Mouse (Mus musculus): ENCODE measurements around the gene Chn1. TPM values are rescaled to one million over a fixed set of nuclear protein-coding genes. Genes with fewer than 3 reads are reported as not detected.

Gene Chn1
- polyA plus RNA-seq, 1 experiment, result 3.1 TPM

GRCm38 (mm10) chr2:73587109-73587506 is 188.0 kb downstream of the Chn1 start:
- no peak for TF ChIP-seq CTCF (IDR thresholded peaks at IDR 0.05; ENCODE audit: borderline replicate concordance, control insufficient read depth, extremely low read depth, insufficient read depth, low read length, poor library complexity)
- TF ChIP-seq POLR2A (IDR thresholded peaks at IDR 0.05; ENCODE audit: control insufficient read depth, extremely low read depth, insufficient read depth, low read length, poor library complexity), result no peak
- no peaks in the 10 kb centered on the region; the same call in 1 of the 2 replicates for H3K27me3 ChIP-seq (ENCODE audit: control insufficient read depth, insufficient read depth, low read length)
- WGBS, result 81% methylated on average over 4 of the region's 4 CpGs
- no peak overlapping the region for H3K27ac ChIP-seq (ENCODE audit: control insufficient read depth, insufficient read depth, low read length)
- no peak for DNase-seq
- H3K36me3 ChIP-seq (ENCODE audit: control insufficient read depth, insufficient read depth, low read length), result no peaks in the 10 kb centered on the region
- no peak overlapping the region for H3K4me3 ChIP-seq (ENCODE audit: control insufficient read depth, insufficient read depth, low read length)
- no peaks in the 10 kb centered on the region for H3K4me1 ChIP-seq (replicated peaks; ENCODE audit: control insufficient read depth, insufficient read depth, low read length)

DNA sequence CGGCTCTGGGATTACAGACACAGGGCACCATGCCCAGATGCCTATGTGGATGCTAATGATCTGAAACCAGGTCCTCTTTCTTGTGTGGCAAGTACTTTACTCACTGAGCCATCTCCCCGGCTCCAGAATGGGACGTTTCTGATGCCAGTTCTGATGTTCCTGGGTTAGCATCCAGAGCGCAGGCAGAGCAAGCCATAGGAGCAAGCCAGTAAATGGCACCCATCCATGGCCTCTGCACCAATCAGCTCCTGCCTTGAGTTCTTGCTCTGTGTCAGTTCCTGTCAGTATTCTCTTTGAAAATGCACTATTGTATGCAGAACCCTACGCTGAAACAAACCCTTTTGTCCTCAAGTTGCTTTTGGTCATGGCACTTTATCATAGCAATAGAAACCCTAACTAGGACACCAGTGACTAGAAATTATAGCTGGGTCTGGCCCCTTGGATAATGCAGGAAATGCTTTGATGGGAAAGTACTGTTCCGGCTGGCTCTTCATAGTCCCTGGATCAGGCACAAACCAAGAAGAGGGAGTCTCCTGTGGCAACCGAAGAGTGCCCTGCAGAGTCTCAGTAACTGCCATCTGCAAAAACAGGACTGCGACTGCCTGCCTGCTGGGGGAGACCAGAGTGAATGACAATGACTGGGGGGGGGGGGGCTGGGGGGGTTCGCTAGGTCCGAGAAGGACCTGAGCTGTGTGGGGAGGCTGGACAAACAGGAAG is 188.6 kb downstream of the Chn1 start:
- Histone ChIP-seq H3K27ac (ENCODE audit: control insufficient read depth, insufficient read depth, low read length) (no peak overlapping the region), H3K4me3 (ENCODE audit: control insufficient read depth, insufficient read depth, low read length) (no peak overlapping the region), H3K4me1 (replicated peaks; ENCODE audit: control insufficient read depth, insufficient read depth, low read length) (no peaks in the 10 kb centered on the region), H3K27me3 (ENCODE audit: control insufficient read depth, insufficient read depth, low read length) (no peaks in the 10 kb centered on the region; the same call in 1 of the 2 replicates), H3K36me3 (ENCODE audit: control insufficient read depth, insufficient read depth, low read length) (no peaks in the 10 kb centered on the region)
- TF ChIP-seq POLR2A (IDR thresholded peaks at IDR 0.05; ENCODE audit: control insufficient read depth, extremely low read depth, insufficient read depth, low read length, poor library complexity) (no peak), CTCF (IDR thresholded peaks at IDR 0.05; ENCODE audit: borderline replicate concordance, control insufficient read depth, extremely low read depth, insufficient read depth, low read length, poor library complexity) (no peak)
- WGBS, result 78% methylated on average over 10 of the region's 10 CpGs
- no peak for DNase-seq

DNA sequence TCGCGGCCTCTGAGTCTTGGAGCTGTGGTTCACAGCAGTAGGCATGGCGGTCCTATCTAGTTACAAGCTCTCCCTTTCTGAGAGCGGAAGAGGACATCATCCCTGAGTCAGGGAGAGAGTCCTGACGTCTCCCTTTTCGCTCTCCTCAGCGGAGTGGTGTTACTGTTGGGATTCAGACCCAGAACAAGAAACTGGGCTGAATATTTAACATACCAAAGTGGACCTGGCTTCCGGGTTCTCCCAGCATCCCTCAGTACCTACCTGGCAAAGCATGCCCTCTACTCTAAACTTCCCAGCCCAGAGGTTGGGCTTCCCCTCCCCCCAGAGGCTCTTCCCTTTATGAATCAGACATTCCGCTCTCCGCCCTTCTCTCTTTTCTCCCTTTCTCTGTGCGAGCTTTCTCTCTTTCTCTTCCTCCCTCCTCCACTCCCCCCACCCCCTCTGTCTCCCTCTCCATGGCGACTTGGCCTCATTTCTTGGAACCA is 189.8 kb downstream of the Chn1 start:
- no peak overlapping the region for H3K27ac ChIP-seq (ENCODE audit: control insufficient read depth, insufficient read depth, low read length)
- no peak for DNase-seq

DNA sequence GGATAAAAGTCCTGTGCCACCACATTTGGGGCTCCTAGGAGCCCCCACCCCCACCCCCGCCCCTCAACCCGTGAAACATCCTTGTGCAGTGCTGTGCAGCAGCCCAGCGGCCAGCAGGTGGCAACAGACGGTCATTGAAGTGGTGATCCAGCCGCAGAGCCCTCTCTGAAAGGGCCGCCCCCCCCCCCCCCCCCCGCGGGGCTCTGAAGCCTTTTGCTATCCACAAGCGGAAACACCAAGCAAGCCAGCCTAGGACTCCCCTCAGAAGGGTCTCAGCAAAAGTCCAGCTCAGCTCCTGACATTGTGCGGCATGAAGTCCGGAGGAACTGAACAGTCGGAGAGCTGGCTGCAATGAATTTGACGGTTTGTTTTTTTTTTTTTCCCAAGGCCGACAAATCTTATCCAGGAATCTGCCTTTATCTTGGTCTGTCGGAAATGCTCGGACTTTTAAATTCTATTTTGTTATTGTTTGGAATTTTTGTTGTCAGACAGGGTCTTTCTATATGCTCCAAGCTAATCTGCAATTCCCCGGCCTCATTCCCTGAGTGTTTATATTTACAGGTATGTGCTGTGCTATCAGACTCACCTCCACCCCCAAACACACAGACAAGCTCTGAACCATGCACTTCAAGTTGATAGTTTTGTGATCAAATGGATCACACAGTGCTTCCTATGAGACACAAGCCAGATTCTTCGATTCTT is 190.3 kb downstream of the Chn1 start:
- H3K4me1 ChIP-seq (replicated peaks; ENCODE audit: control insufficient read depth, insufficient read depth, low read length), result no peaks in the 10 kb centered on the region
- no peaks in the 10 kb centered on the region; the same call in 1 of the 2 replicates for H3K27me3 ChIP-seq (ENCODE audit: control insufficient read depth, insufficient read depth, low read length)
- TF ChIP-seq CTCF (IDR thresholded peaks at IDR 0.05; ENCODE audit: borderline replicate concordance, control insufficient read depth, extremely low read depth, insufficient read depth, low read length, poor library complexity), result no peak
- peak; percentile 40 for DNase-seq
- no peak overlapping the region for H3K27ac ChIP-seq (ENCODE audit: control insufficient read depth, insufficient read depth, low read length)
- H3K4me3 ChIP-seq (ENCODE audit: control insufficient read depth, insufficient read depth, low read length), result no peak overlapping the region
- WGBS, result 9% methylated on average over 18 of the region's 18 CpGs
- no peaks in the 10 kb centered on the region for H3K36me3 ChIP-seq (ENCODE audit: control insufficient read depth, insufficient read depth, low read length)

More for the DNA sequence above, 189.8 kb downstream of the Chn1 start:
- TF ChIP-seq POLR2A (IDR thresholded peaks at IDR 0.05; ENCODE audit: control insufficient read depth, extremely low read depth, insufficient read depth, low read length, poor library complexity) (no peak), CTCF (IDR thresholded peaks at IDR 0.05; ENCODE audit: borderline replicate concordance, control insufficient read depth, extremely low read depth, insufficient read depth, low read length, poor library complexity) (no peak)
- H3K27me3 ChIP-seq (ENCODE audit: control insufficient read depth, insufficient read depth, low read length), result no peaks in the 10 kb centered on the region; the same call in 1 of the 2 replicates
- H3K36me3 ChIP-seq (ENCODE audit: control insufficient read depth, insufficient read depth, low read length), result no peaks in the 10 kb centered on the region
- 65% methylated on average over 12 of the region's 12 CpGs for WGBS
- H3K4me3 ChIP-seq (ENCODE audit: control insufficient read depth, insufficient read depth, low read length), result no peak overlapping the region
- no peaks in the 10 kb centered on the region for H3K4me1 ChIP-seq (replicated peaks; ENCODE audit: control insufficient read depth, insufficient read depth, low read length)

- no peak for TF ChIP-seq POLR2A (IDR thresholded peaks at IDR 0.05; ENCODE audit: control insufficient read depth, extremely low read depth, insufficient read depth, low read length, poor library complexity)
- WGBS, result 91% methylated on average over 5 of the region's 5 CpGs
- Histone ChIP-seq H3K36me3 (ENCODE audit: control insufficient read depth, insufficient read depth, low read length) (no peaks in the 10 kb centered on the region), H3K27ac (ENCODE audit: control insufficient read depth, insufficient read depth, low read length) (no peak overlapping the region), H3K27me3 (ENCODE audit: control insufficient read depth, insufficient read depth, low read length) (no peaks in the 10 kb centered on the region; the same call in 1 of the 2 replicates), H3K4me3 (ENCODE audit: control insufficient read depth, insufficient read depth, low read length) (no peak overlapping the region), H3K4me1 (replicated peaks; ENCODE audit: control insufficient read depth, insufficient read depth, low read length) (no peaks in the 10 kb centered on the region)
- no peak for DNase-seq
These were observed 194.4 kb downstream of the Chn1 start for GRCm38 (mm10) chr2:73580720-73581119.

- H3K4me1 ChIP-seq (replicated peaks; ENCODE audit: control insufficient read depth, insufficient read depth, low read length), result no peaks in the 10 kb centered on the region
- no peak for DNase-seq
- no peaks in the 10 kb centered on the region; the same call in 1 of the 2 replicates for H3K27me3 ChIP-seq (ENCODE audit: control insufficient read depth, insufficient read depth, low read length)
- no peak within 1 kb of the TSS for H3K27ac ChIP-seq (ENCODE audit: control insufficient read depth, insufficient read depth, low read length)
- no peak within 1 kb of the TSS for H3K4me3 ChIP-seq (ENCODE audit: control insufficient read depth, insufficient read depth, low read length)
- no peak for TF ChIP-seq CTCF (IDR thresholded peaks at IDR 0.05; ENCODE audit: borderline replicate concordance, control insufficient read depth, extremely low read depth, insufficient read depth, low read length, poor library complexity)
- TF ChIP-seq POLR2A (IDR thresholded peaks at IDR 0.05; ENCODE audit: control insufficient read depth, extremely low read depth, insufficient read depth, low read length, poor library complexity), result no peak
- WGBS, result 97% methylated on average over 9 of the region's 9 CpGs
- H3K36me3 ChIP-seq (ENCODE audit: control insufficient read depth, insufficient read depth, low read length), result no peaks in the 10 kb centered on the region
These were observed 195.0 kb downstream of the Chn1 start, which contains the start of gene Chrna1 for GRCm38 (mm10) chr2:73580166-73580565. Gene Chrna1 (minus strand): TSS chr2:73580338.

Data from thymus, adult 2 months (tissue).